Mouse (Mus musculus) olfactory bulb, adult 2 months (tissue): ENCODE measurements around the gene Gdf15.

Experiments
- CTCF ChIP-seq: fragments of 200-500 bp; IDR thresholded peaks from 2 replicates; pipeline ENCODE4 v1.5.1; 2012; ENCODE audit warnings: low read depth, mild to moderate bottlenecking, low read length, moderate library complexity; ENCODE audit not compliant: insufficient read depth
- POLR2A ChIP-seq: fragments of 200-500 bp; IDR thresholded peaks from 2 replicates; pipeline ENCODE4 v1.6.1; 2012; ENCODE audit warnings: mild to moderate bottlenecking, low read depth, low read length, moderate library complexity; ENCODE audit not compliant: insufficient read depth

DNA sequence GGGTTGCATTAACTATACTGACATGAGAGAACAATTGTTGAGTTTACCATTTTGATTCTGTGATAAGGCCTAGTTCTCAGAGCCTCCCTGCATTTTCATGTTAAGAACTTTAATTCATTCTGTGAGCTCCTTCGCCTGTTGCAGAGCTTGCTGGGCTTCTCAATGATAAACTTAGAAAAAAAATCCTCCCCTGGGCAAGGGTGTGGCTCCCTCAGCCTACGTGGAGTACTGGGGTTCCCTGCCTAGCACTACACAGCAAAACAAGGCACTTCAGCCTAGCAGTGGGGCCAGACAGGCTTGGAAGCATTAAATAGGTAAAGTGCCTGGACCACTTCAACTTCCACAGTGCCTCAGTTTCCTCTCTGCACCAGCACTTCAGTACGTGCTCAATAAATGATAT lies 49.2 kb upstream of the Gdf15 start:
- TF ChIP-seq CTCF: no peak
- no peak for TF ChIP-seq POLR2A
